Mouse (Mus musculus): ENCODE data around the gene Tmeff1. TPM values are rescaled to one million over a fixed set of nuclear protein-coding genes. Genes with fewer than 3 reads are reported as not detected.

The Tmeff1 gene
- total RNA-seq (2014; rRNA removed) (331 and 345 TPM in 2 replicates), polyA plus RNA-seq (2015; fragmentation: Nextera tagmentation; extraction: Ambion mirVana) (189 and 202 TPM in 2 replicates)

DNA sequence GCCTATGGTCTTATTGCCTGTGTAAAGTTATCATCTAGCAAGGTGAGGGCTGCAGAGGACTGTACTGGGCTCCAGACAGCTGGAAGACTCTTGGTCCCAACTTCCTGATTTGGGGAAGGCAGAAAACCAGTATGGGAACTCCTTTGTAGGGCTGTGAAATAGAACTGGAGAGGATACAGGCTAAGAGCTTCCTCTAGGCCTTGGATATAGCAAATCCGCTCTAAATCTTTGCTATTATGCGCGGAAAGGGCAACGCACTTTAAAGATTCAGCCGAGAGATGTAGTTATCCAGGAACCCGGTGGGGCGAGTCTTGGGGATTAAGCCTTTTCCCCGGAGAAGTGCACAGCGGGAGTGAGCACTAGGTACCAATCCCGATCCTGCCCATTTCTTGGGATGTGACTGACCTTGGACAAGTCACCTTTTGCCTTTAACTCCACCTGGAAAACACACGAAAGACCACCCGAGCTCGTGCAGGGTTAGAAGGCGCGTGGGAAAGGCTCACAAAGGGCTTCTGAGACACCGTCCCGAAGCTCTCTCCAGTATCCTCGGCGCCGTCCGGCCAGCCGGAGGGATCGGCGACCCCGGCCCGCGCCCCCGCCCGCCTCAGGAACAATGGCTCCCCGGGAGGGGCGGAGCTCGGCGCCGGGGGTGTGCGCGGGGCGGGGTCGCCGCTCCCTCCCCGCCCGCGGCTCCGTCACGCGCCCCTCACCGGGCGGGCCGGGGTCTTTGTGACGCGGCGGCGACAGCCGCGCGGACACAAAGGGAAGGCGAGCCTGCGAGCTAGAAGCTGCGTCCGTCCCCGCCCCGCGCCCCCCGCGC lies at the start of gene Tmeff1:
TSS of gene Tmeff1 (plus strand) at position 754 of the 820 bp plus-strand sequence.
- WGBS: 1% methylated on average over 58 of the region's 64 CpGs
- peaks cover 3% of the 10 kb centered on the region; the same call in 1 of the 2 replicates for H3K4me1 ChIP-seq (ENCODE audit: insufficient read depth)
- H3K9me3 ChIP-seq (ENCODE audit: low read length): no peaks in the 10 kb centered on the region
- peak within 1 kb of the TSS; percentile 95 for H3K4me3 ChIP-seq (ENCODE audit: low read depth, low read length)
- no peaks in the 10 kb centered on the region for H3K36me3 ChIP-seq (ENCODE audit: insufficient read depth)
- DNase-seq (peak; percentile 87), ATAC-seq (peak; percentile 87)
- no peaks in the 10 kb centered on the region for H3K27me3 ChIP-seq (ENCODE audit: insufficient read depth, low read length)
- peak within 1 kb of the TSS; percentile 89 for H3K4me2 ChIP-seq (ENCODE audit: low read depth)
- TF ChIP-seq CTCF (IDR thresholded peaks at IDR 0.05; ENCODE audit: low read depth): no peak
- H3K9ac ChIP-seq: peak within 1 kb of the TSS; percentile 92
- H3K27ac ChIP-seq (ENCODE audit: low read depth, low read length): peak within 1 kb of the TSS; percentile 95

DNA sequence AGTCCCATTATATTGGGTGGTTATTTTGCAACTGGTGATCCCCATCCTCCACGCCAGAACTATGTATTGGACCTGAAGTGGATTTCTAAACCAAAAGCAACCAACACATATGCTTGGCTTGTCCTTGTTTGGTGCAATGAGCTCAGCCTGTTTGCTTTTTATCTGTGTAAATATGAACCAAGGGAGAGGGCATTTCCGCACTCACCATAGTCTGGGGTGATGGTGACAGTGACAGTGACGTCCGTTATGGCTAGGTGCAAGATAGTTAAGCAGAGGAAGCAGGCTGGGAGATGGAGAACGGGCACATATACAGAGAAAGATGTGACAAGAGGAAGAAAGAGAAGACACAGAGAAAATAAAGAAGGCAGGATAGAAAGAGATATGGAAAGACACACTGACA lies 48.7 kb upstream of the Tmeff1 start:
- Histone ChIP-seq H3K36me3 (ENCODE audit: insufficient read depth) (no peaks in the 10 kb centered on the region), H3K4me3 (ENCODE audit: low read depth, low read length) (no peak overlapping the region), H3K9ac (no peak overlapping the region), H3K4me2 (ENCODE audit: low read depth) (no peak overlapping the region), H3K9me3 (ENCODE audit: low read length) (no peaks in the 10 kb centered on the region), H3K27ac (ENCODE audit: low read depth, low read length) (no peak overlapping the region), H3K4me1 (ENCODE audit: insufficient read depth) (0 out of 2 replicates have a peak, but pooled peaks cover 2% of the 10 kb centered on the region), H3K27me3 (ENCODE audit: insufficient read depth, low read length) (no peaks in the 10 kb centered on the region)
- ATAC-seq (no peak), DNase-seq (no peak)
- no peak for TF ChIP-seq CTCF (IDR thresholded peaks at IDR 0.05; ENCODE audit: low read depth)
- WGBS: 83% methylated on average over 5 of the region's 5 CpGs

DNA sequence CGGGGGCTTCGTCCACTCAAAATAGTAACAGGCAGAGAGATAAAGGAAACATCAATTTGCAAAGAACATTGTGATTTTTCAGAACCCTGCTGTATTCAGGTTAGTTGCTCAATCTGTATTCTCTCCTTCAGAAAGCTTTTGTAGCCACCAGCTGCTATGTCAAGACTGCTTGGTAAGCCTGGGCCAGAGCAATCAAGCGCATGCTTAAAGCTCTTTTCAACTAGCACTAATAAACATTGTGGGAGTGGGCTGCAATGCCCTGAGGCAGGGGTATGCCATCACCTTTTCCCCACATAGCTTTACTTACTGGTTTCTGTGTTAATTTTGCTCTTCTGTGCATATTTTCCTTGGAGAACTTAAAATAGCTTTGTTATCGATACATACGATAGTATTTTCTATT lies 48.0 kb upstream of the Tmeff1 start:
- Histone ChIP-seq H3K4me2 (ENCODE audit: low read depth) (no peak overlapping the region), H3K4me1 (ENCODE audit: insufficient read depth) (peaks cover 9% of the 10 kb centered on the region), H3K27ac (ENCODE audit: low read depth, low read length) (no peak overlapping the region), H3K9ac (no peak overlapping the region), H3K36me3 (ENCODE audit: insufficient read depth) (no peaks in the 10 kb centered on the region), H3K4me3 (ENCODE audit: low read depth, low read length) (no peak overlapping the region), H3K27me3 (ENCODE audit: insufficient read depth, low read length) (no peaks in the 10 kb centered on the region), H3K9me3 (ENCODE audit: low read length) (no peaks in the 10 kb centered on the region)
- 53% methylated on average over 5 of the region's 5 CpGs for WGBS
- no peak for ATAC-seq
- DNase-seq: no peak
- no peak for TF ChIP-seq CTCF (IDR thresholded peaks at IDR 0.05; ENCODE audit: low read depth)

DNA sequence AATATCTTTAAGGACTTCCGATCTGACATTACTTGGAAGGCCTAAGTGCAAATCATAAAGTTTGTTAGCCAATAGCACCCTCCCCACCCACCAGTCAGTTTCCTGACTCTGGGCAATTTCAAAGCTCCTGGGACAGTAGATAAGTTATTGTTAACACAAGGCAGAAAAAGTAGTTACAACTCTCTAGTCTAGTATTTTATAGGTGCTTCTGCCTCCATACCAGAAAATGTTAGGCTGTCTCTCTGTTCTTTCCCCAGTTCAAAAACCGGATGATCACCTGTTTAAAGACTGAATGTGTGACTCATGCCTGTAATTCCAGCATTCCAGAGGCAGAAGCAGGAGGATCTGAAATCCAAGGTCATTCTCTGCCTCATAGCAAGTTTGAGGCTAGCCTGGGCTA lies 46.4 kb upstream of the Tmeff1 start:
- H3K27me3 ChIP-seq (ENCODE audit: insufficient read depth, low read length): no peaks in the 10 kb centered on the region
- H3K4me3 ChIP-seq (ENCODE audit: low read depth, low read length): no peak overlapping the region
- 91% methylated on average over 2 of the region's 2 CpGs for WGBS
- H3K4me2 ChIP-seq (ENCODE audit: low read depth): no peak overlapping the region
- DNase-seq (no peak), ATAC-seq (no peak)
- H3K9ac ChIP-seq: no peak overlapping the region
- TF ChIP-seq CTCF (IDR thresholded peaks at IDR 0.05; ENCODE audit: low read depth): no peak
- H3K4me1 ChIP-seq (ENCODE audit: insufficient read depth): peaks cover 19% of the 10 kb centered on the region
- no peaks in the 10 kb centered on the region for H3K9me3 ChIP-seq (ENCODE audit: low read length)
- no peak overlapping the region for H3K27ac ChIP-seq (ENCODE audit: low read depth, low read length)
- H3K36me3 ChIP-seq (ENCODE audit: insufficient read depth): no peaks in the 10 kb centered on the region

DNA sequence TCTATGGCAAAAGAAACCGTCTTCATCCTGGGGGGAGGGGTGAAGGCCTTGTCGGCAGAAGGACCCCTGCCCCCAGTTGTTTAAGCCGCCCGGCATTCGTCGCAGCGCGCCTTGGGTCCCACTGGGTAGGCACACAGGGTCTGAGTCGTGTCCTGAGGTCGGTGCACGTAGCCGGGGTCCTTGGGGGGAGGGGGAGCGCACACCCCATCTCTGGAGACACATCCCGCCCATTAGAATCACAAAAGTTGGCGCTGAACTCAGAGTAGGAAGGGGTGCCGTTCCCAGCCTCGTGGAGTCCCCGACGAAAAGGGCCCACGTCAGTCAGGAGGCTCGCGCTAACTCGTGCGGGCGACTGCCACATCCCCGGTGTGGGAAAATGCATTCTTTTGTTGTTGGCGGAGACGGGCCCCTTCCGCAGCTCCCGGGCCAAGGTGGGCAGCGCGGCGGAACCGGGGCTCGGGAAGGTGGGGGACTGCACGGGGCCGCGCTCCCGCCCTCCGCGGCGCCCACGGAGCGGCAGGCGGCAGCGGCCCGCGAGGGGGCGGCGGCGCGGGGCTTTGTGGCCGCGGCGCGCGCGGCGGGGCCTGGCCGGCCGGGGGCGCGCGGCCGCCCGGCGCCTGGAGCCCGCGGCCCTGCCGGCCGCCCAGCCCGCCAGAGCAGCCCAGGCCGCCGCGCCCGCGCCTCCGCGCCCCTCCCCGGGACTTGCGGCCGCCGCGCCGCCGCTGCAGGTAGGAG lies 45.0 kb upstream of the Tmeff1 start, which contains the start of gene Msantd3:
TSS of gene Msantd3 (plus strand) at position 95 of the 735 bp plus-strand sequence.
- DNase-seq (peak; percentile 78), ATAC-seq (peak; percentile 77)
- H3K4me3 ChIP-seq (ENCODE audit: low read depth, low read length): peak within 1 kb of the TSS; percentile 77
- peak within 1 kb of the TSS; percentile 85 for H3K4me2 ChIP-seq (ENCODE audit: low read depth)
- no peaks in the 10 kb centered on the region for H3K27me3 ChIP-seq (ENCODE audit: insufficient read depth, low read length)
- H3K27ac ChIP-seq (ENCODE audit: low read depth, low read length): peak within 1 kb of the TSS; percentile 89
- H3K36me3 ChIP-seq (ENCODE audit: insufficient read depth): no peaks in the 10 kb centered on the region
- 2% methylated on average over 68 of the region's 86 CpGs for WGBS
- H3K9me3 ChIP-seq (ENCODE audit: low read length): no peaks in the 10 kb centered on the region
- H3K4me1 ChIP-seq (ENCODE audit: insufficient read depth): peaks cover 21% of the 10 kb centered on the region
- peak within 1 kb of the TSS; percentile 91 for H3K9ac ChIP-seq
- TF ChIP-seq CTCF (IDR thresholded peaks at IDR 0.05; ENCODE audit: low read depth): no peak

DNA sequence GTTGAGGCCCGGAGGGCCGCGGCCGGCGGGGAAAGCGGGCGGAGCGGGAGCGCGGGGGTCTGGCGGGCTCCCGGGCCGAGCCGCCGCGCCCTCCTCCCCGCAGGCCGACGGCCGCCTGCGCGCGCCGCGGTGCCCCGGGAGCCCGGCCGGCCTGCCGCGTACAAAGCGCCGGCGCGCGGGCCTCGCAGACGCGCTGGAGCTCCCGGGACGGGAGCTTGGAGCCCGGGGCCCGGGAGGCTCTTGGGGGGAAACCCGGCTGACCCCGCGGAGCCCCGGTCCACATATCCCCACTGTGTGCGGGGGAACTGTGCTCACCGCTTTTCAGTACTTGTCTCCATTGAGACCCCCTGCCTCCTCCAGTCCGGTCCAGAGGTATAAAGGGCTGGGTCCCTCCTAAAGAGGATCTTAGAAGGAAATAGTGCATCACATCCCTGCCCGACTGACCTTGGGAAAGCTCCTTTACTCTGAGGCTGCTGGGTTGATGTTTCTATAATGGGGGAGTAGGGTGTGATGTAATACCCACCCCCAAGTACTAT lies 44.3 kb upstream of the Tmeff1 start:
- peak overlapping the region; percentile 89 for H3K27ac ChIP-seq (ENCODE audit: low read depth, low read length)
- H3K4me3 ChIP-seq (ENCODE audit: low read depth, low read length): peak overlapping the region; percentile 77
- DNase-seq: peak; percentile 70
- H3K9me3 ChIP-seq (ENCODE audit: low read length): no peaks in the 10 kb centered on the region
- H3K9ac ChIP-seq: peak overlapping the region; percentile 91
- peaks cover 21% of the 10 kb centered on the region for H3K4me1 ChIP-seq (ENCODE audit: insufficient read depth)
- TF ChIP-seq CTCF (IDR thresholded peaks at IDR 0.05; ENCODE audit: low read depth): no peak
- H3K36me3 ChIP-seq (ENCODE audit: insufficient read depth): no peaks in the 10 kb centered on the region
- WGBS: 1% methylated on average over 32 of the region's 50 CpGs
- H3K27me3 ChIP-seq (ENCODE audit: insufficient read depth, low read length): no peaks in the 10 kb centered on the region
- ATAC-seq: peak; percentile 67
- peak overlapping the region; percentile 85 for H3K4me2 ChIP-seq (ENCODE audit: low read depth)
